8 mouse cellular contexts compared by ENCODE assay signal in the genomic region with DNA sequence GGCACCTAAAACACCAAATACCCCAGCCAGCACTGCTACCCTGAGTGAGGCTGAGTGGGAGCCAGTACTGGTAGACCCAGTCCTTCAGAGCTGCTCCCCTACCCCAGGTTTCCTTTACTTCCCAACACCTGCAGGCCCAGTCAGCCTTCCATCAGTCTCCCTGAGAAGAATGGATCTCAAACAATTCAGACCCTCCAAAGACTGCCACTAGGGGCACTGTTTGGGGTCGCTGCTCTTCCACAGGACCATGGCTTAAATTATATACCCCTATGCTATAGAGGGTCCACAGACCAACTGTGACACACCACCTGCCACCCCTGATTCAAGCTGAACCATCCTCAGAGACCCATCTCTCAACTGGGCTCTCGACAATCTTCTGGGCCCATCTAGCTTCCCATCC. TPM values are rescaled to one million over a fixed set of nuclear protein-coding genes. Genes with fewer than 3 reads are reported as not detected.
A peak's percentile ranks its signal among the peaks of the same experiment; 100 is the strongest.
DNase-seq lines count a peak whose midpoint lies in the region; ATAC-seq lines count a peak whose summit lies in the region.

No protein-coding gene starts in this region.

- intact Hi-C loops in gastrocnemius, postnatal 36 days (cut with DNase I) = no loop called here

- peaks cover 47% of the 10 kb centered on the region for H3K4me1 ChIP-seq in heart, embryonic 16.5 days (ENCODE audit: control insufficient read depth, insufficient read depth, low read length)
- H3K4me1 ChIP-seq in intestine, embryonic 16.5 days (ENCODE audit: control insufficient read depth, insufficient read depth, low read length) = peaks cover 41% of the 10 kb centered on the region
- peaks cover 69% of the 10 kb centered on the region for H3K4me1 ChIP-seq in neural tube, embryonic 15.5 days

- no peaks in the 10 kb centered on the region for H3K27me3 ChIP-seq in heart, embryonic 16.5 days (ENCODE audit: control insufficient read depth, insufficient read depth, low read length)
- no peaks in the 10 kb centered on the region for H3K27me3 ChIP-seq in intestine, embryonic 16.5 days (replicated peaks; ENCODE audit: control insufficient read depth, insufficient read depth, low read length)
- no peaks in the 10 kb centered on the region for H3K27me3 ChIP-seq in neural tube, embryonic 15.5 days (replicated peaks)

- H3K4me3 ChIP-seq in heart, embryonic 16.5 days (ENCODE audit: low read length) = no peak overlapping the region
- H3K4me3 ChIP-seq in intestine, embryonic 16.5 days (ENCODE audit: low read length) = no peak overlapping the region
- 0 out of 2 replicates have a peak overlapping the region, but pooled peaks have one; percentile 4 for H3K4me3 ChIP-seq in neural tube, embryonic 15.5 days (replicated peaks)

- H3K27ac ChIP-seq in heart, embryonic 16.5 days (ENCODE audit: low read length) = no peak overlapping the region
- no peak overlapping the region for H3K27ac ChIP-seq in intestine, embryonic 16.5 days (ENCODE audit: low read length)
- no peak overlapping the region for H3K27ac ChIP-seq in neural tube, embryonic 15.5 days (replicated peaks)

- H3K4me2 ChIP-seq in heart, embryonic 16.5 days (ENCODE audit: low read depth, low read length) = no peak overlapping the region
- no peak overlapping the region for H3K4me2 ChIP-seq in intestine, embryonic 16.5 days (ENCODE audit: low read depth, low read length)
- H3K4me2 ChIP-seq in neural tube, embryonic 15.5 days = peak overlapping the region; percentile 98

- WGBS in heart, embryonic 16.5 days = 33% methylated on average over 2 of the region's 2 CpGs
- WGBS in intestine, embryonic 16.5 days = 51% methylated on average over 2 of the region's 2 CpGs
- 39% methylated on average over 2 of the region's 2 CpGs for WGBS in neural tube, embryonic 15.5 days

- no peak for DNase-seq in heart, adult 8-10 months (ENCODE audit: low spot score)
- DNase-seq in ZHBTc4 (ENCODE audit: low read depth, low spot score) = peak; percentile 66
- no peak for DNase-seq in ovary, adult 18-20 months (ENCODE audit: low spot score)
- DNase-seq in right cerebral cortex, postnatal 36 days (ENCODE audit: low spot score in 2 of 2) = no peak
- DNase-seq in gastrocnemius, postnatal 36 days = no peak

- ATAC-seq in heart, embryonic 16.5 days (replicated peaks; ENCODE audit: extremely low read depth, insufficient read depth, low FRiP score) = no peak
- ATAC-seq in intestine, embryonic 16.5 days = no peak
- no peak for ATAC-seq in neural tube, embryonic 15.5 days (ENCODE audit: low FRiP score)

- no peaks in the 10 kb centered on the region for H3K9me3 ChIP-seq in heart, embryonic 16.5 days (replicated peaks; ENCODE audit: control insufficient read depth, low read length)
- H3K9me3 ChIP-seq in intestine, embryonic 16.5 days (ENCODE audit: control insufficient read depth, low read length) = no peaks in the 10 kb centered on the region
- no peaks in the 10 kb centered on the region for H3K9me3 ChIP-seq in neural tube, embryonic 15.5 days (replicated peaks)

- peak overlapping the region; percentile 51; the same call in 1 of the 2 replicates for H3K9ac ChIP-seq in heart, embryonic 16.5 days (ENCODE audit: low read length)
- 0 out of 2 replicates have a peak overlapping the region, but pooled peaks have one; percentile 7 for H3K9ac ChIP-seq in intestine, embryonic 16.5 days (ENCODE audit: low read depth, low read length)
- H3K9ac ChIP-seq in neural tube, embryonic 15.5 days (replicated peaks) = peak overlapping the region; percentile 32; the same call in 1 of the 2 replicates

- no peaks in the 10 kb centered on the region for H3K36me3 ChIP-seq in heart, embryonic 16.5 days (ENCODE audit: control insufficient read depth, insufficient read depth)
- peaks cover 5% of the 10 kb centered on the region; the same call in 1 of the 2 replicates for H3K36me3 ChIP-seq in intestine, embryonic 16.5 days (ENCODE audit: control insufficient read depth, insufficient read depth, low read length)
- 0 out of 2 replicates have a peak, but pooled peaks cover 10% of the 10 kb centered on the region for H3K36me3 ChIP-seq in neural tube, embryonic 15.5 days

RNA-seq across cellular contexts. Expression of gene Ppp1r37, which starts 3.9 kb away (rescaled TPM):
- polyA plus RNA-seq in heart, embryonic 16.5 days (2015; fragmentation: Nextera tagmentation; extraction: Ambion mirVana) = 18.2 and 21.1 TPM in 2 replicates
- 10 to 100 TPM; 61.6 to 72.9 (median 63.8) TPM for total RNA-seq in heart, adult 8-10 months (2022)
- polyA plus RNA-seq in intestine, embryonic 16.5 days (2015; fragmentation: Nextera tagmentation; extraction: Ambion mirVana) = 15.5 and 18.6 TPM in 2 replicates
- 41.0 and 42.3 TPM in 2 replicates for polyA plus RNA-seq in neural tube, embryonic 15.5 days (2015; fragmentation: Nextera tagmentation; extraction: Ambion mirVana)
- 10 to 100 TPM; 34.8 to 41.4 TPM for total RNA-seq in gastrocnemius, postnatal 36 days (2021)

RNA-seq across cellular contexts. Expression of gene Zfp296, which starts 18.1 kb away (rescaled TPM):
- 0.24 and 0.66 TPM in 2 replicates for polyA plus RNA-seq in heart, embryonic 16.5 days (2015; fragmentation: Nextera tagmentation; extraction: Ambion mirVana)
- total RNA-seq in heart, adult 8-10 months (2022) = under 1 TPM; 0.25 to 0.84 (median 0.34) TPM
- polyA plus RNA-seq in intestine, embryonic 16.5 days (2015; fragmentation: Nextera tagmentation; extraction: Ambion mirVana) = 0.42 and 0.64 TPM in 2 replicates
- 0.23 and 0.61 TPM in 2 replicates for polyA plus RNA-seq in neural tube, embryonic 15.5 days (2015; fragmentation: Nextera tagmentation; extraction: Ambion mirVana)
- total RNA-seq in gastrocnemius, postnatal 36 days (2021) = under 1 TPM; 0.23 to 0.44 TPM

RNA-seq across cellular contexts. Expression of gene Gemin7, which starts 18.4 kb away (rescaled TPM):
- polyA plus RNA-seq in heart, embryonic 16.5 days (2015; fragmentation: Nextera tagmentation; extraction: Ambion mirVana) = 125 and 127 TPM in 2 replicates
- total RNA-seq in heart, adult 8-10 months (2022) = 10 to 100 TPM; 44.9 to 65.4 (median 52.1) TPM
- 132 and 137 TPM in 2 replicates for polyA plus RNA-seq in intestine, embryonic 16.5 days (2015; fragmentation: Nextera tagmentation; extraction: Ambion mirVana)
- polyA plus RNA-seq in neural tube, embryonic 15.5 days (2015; fragmentation: Nextera tagmentation; extraction: Ambion mirVana) = 145 and 154 TPM in 2 replicates
- total RNA-seq in gastrocnemius, postnatal 36 days (2021) = 10 to 100 TPM; 59.1 to 65.1 TPM

RNA-seq across cellular contexts. Expression of gene Nkpd1, which starts 41.3 kb away (rescaled TPM):
- 0.14 TPM in 1 of 2 replicates, not detected in the other for polyA plus RNA-seq in heart, embryonic 16.5 days (2015; fragmentation: Nextera tagmentation; extraction: Ambion mirVana)
- not detected for total RNA-seq in heart, adult 8-10 months (2022)
- 0.06 and 0.07 TPM in 2 replicates for polyA plus RNA-seq in intestine, embryonic 16.5 days (2015; fragmentation: Nextera tagmentation; extraction: Ambion mirVana)
- polyA plus RNA-seq in neural tube, embryonic 15.5 days (2015; fragmentation: Nextera tagmentation; extraction: Ambion mirVana) = 1.2 and 1.5 TPM in 2 replicates
- not detected for total RNA-seq in gastrocnemius, postnatal 36 days (2021)

RNA-seq across cellular contexts. Expression of gene Clasrp, which starts 45.3 kb away (rescaled TPM):
- 31.9 and 35.1 TPM in 2 replicates for polyA plus RNA-seq in heart, embryonic 16.5 days (2015; fragmentation: Nextera tagmentation; extraction: Ambion mirVana)
- 10 to 100 TPM in 3 of 4 experiments, 1 to 10 TPM in 1; 9.6 to 16.8 (median 12.1) TPM for total RNA-seq in heart, adult 8-10 months (2022)
- 30.3 and 32.5 TPM in 2 replicates for polyA plus RNA-seq in intestine, embryonic 16.5 days (2015; fragmentation: Nextera tagmentation; extraction: Ambion mirVana)
- 51.0 and 61.5 TPM in 2 replicates for polyA plus RNA-seq in neural tube, embryonic 15.5 days (2015; fragmentation: Nextera tagmentation; extraction: Ambion mirVana)
- total RNA-seq in gastrocnemius, postnatal 36 days (2021) = 10 to 100 TPM; 10.9 to 12.0 TPM
